Mouse (Mus musculus): ENCODE measurements around the gene Rtel1. TPM values are rescaled to one million over a fixed set of nuclear protein-coding genes. Genes with fewer than 3 reads are reported as not detected.

Gene Rtel1
- polyA plus RNA-seq, 1 experiment: 43.5 TPM

DNA sequence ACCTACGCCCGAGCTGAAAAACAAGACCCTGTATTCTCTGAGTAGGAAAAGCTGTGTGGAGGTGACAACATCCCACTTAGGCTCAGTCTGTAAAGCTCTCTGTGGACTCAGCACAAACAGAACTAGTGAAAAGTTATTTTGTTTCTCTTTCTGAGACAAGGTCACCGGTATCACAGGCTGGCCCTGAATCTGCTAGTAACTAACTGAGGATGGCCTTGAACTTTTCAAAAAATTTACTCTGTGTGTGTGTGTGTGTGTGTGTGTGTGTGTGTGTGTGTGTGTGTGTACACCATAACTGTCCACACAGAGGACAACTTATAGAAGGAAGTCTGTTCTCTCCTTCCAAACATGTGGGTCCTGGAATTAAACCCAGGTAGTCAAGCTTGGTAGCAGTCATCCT, 74.5 kb downstream of the Rtel1 start:
- no peak overlapping the region for H3K4me3 ChIP-seq (ENCODE audit: insufficient read depth, low read length)
- H3K27ac ChIP-seq (ENCODE audit: insufficient read depth, low read length): no peak overlapping the region
- no peak for TF ChIP-seq POLR2A (IDR thresholded peaks at IDR 0.05; ENCODE audit: low read depth, low read length)
- no peak for TF ChIP-seq CTCF (IDR thresholded peaks at IDR 0.05; ENCODE audit: borderline replicate concordance, insufficient read depth, low read length)
- peaks cover 3% of the 10 kb centered on the region; the same call in 1 of the 2 replicates for H3K4me1 ChIP-seq (ENCODE audit: control insufficient read depth, insufficient read depth, low read length)

- Histone ChIP-seq H3K4me1 (ENCODE audit: control insufficient read depth, insufficient read depth, low read length) (peaks cover 3% of the 10 kb centered on the region; the same call in 1 of the 2 replicates), H3K27ac (ENCODE audit: insufficient read depth, low read length) (no peak overlapping the region), H3K4me3 (ENCODE audit: insufficient read depth, low read length) (no peak overlapping the region)
- no peak for TF ChIP-seq POLR2A (IDR thresholded peaks at IDR 0.05; ENCODE audit: low read depth, low read length)
- TF ChIP-seq CTCF (IDR thresholded peaks at IDR 0.05; ENCODE audit: borderline replicate concordance, insufficient read depth, low read length): no peak
Observed at GRCm38 (mm10) chr2:181397207-181397761, 77.7 kb downstream of the Rtel1 start.

DNA sequence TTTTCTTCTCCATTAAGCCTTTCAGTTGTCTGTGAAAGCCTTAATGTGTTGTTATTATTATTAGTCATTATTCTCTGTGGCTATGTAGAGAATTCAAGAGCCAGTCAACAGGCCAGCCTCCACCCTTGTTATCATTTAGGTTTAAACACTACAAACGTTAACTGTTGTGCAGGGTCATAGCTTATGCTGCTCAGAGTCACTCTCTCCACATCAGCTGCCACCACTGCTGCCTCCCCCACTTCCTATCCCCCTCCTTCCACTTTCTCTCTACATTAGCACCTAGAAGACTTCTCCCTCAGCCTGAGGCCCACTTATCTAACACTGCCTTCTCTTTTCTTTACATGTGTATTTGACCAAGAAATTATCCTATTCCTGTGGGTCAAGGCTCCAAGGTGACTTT, 82.0 kb downstream of the Rtel1 start:
- no peak overlapping the region for H3K4me3 ChIP-seq (ENCODE audit: insufficient read depth, low read length)
- no peak for TF ChIP-seq POLR2A (IDR thresholded peaks at IDR 0.05; ENCODE audit: low read depth, low read length)
- no peak for TF ChIP-seq CTCF (IDR thresholded peaks at IDR 0.05; ENCODE audit: borderline replicate concordance, insufficient read depth, low read length)
- peaks cover 3% of the 10 kb centered on the region; the same call in 1 of the 2 replicates for H3K4me1 ChIP-seq (ENCODE audit: control insufficient read depth, insufficient read depth, low read length)
- H3K27ac ChIP-seq (ENCODE audit: insufficient read depth, low read length): no peak overlapping the region

DNA sequence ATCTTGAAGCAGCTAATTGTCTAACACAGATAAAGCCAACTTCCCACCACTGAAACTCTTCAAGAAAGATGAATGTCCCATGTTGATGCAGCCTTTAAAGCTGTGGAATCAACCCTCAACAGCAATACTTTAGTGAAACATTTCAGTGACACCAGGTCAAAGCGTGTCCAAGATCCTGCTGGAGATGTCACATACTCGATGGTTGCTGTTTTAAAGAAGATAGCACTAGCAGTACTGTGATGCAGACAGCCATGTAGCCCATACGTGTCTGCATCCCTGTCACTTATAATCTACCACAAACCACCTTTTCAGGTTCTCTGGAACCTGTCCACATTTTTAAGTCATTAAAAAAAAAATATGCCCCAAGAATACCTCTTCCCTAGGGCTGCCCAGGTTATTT, 84.2 kb downstream of the Rtel1 start:
- Histone ChIP-seq H3K4me3 (ENCODE audit: insufficient read depth, low read length) (no peak overlapping the region), H3K27ac (ENCODE audit: insufficient read depth, low read length) (no peak overlapping the region), H3K4me1 (ENCODE audit: control insufficient read depth, insufficient read depth, low read length) (no peaks in the 10 kb centered on the region)
- no peak for TF ChIP-seq CTCF (IDR thresholded peaks at IDR 0.05; ENCODE audit: borderline replicate concordance, insufficient read depth, low read length)
- TF ChIP-seq POLR2A (IDR thresholded peaks at IDR 0.05; ENCODE audit: low read depth, low read length): no peak

Other genes starting within 250 kb of the Rtel1 start
- gene Kcnq2, start 184.4 kb upstream of the Rtel1 start, polyA plus RNA-seq (2011; ENCODE audit: insufficient read length, low read depth, missing spikeins): not detected in 2 replicates
- not detected in 2 replicates for gene Eef1a2, start 162.7 kb upstream of the Rtel1 start, polyA plus RNA-seq (2011; ENCODE audit: insufficient read length, low read depth, missing spikeins)
- gene Ppdpf, start 132.5 kb upstream of the Rtel1 start, polyA plus RNA-seq (2011; ENCODE audit: insufficient read length, low read depth, missing spikeins): 37.8 and 40.9 TPM in 2 replicates
- not detected in 2 replicates for gene Ptk6, start 117.0 kb upstream of the Rtel1 start, polyA plus RNA-seq (2011; ENCODE audit: insufficient read length, low read depth, missing spikeins)
- not detected in 2 replicates for gene Srms, start 106.6 kb upstream of the Rtel1 start, polyA plus RNA-seq (2011; ENCODE audit: insufficient read length, low read depth, missing spikeins)
- not detected in 2 replicates for gene Fndc11, start 99.7 kb upstream of the Rtel1 start, polyA plus RNA-seq (2011; ENCODE audit: insufficient read length, low read depth, missing spikeins)
- gene Helz2, start 77.7 kb upstream of the Rtel1 start, polyA plus RNA-seq (2011; ENCODE audit: insufficient read length, low read depth, missing spikeins): 10.5 and 12.3 TPM in 2 replicates
- gene Gmeb2, start 31.7 kb upstream of the Rtel1 start, polyA plus RNA-seq (2011; ENCODE audit: insufficient read length, low read depth, missing spikeins): 20.0 and 23.6 TPM in 2 replicates
- not detected in 2 replicates for gene Stmn3, start 5.2 kb upstream of the Rtel1 start, polyA plus RNA-seq (2011; ENCODE audit: insufficient read length, low read depth, missing spikeins)
- 13.5 and 19.1 TPM in 2 replicates for gene Zgpat, start 45.2 kb downstream of the Rtel1 start, polyA plus RNA-seq (2011; ENCODE audit: insufficient read length, low read depth, missing spikeins)
- gene Arfrp1, start 45.7 kb downstream of the Rtel1 start, polyA plus RNA-seq (2011; ENCODE audit: insufficient read length, low read depth, missing spikeins): 32.8 and 37.6 TPM in 2 replicates
- gene Lime1, start 60.3 kb downstream of the Rtel1 start, polyA plus RNA-seq (2011; ENCODE audit: insufficient read length, low read depth, missing spikeins): 6.8 and 8.1 TPM in 2 replicates
- gene Zbtb46, start 139.7 kb downstream of the Rtel1 start, polyA plus RNA-seq (2011; ENCODE audit: insufficient read length, low read depth, missing spikeins): 2.6 and 3.3 TPM in 2 replicates
- not detected in 2 replicates for gene Abhd16b, start 173.5 kb downstream of the Rtel1 start, polyA plus RNA-seq (2011; ENCODE audit: insufficient read length, low read depth, missing spikeins)
- 96.5 and 103 TPM in 2 replicates for gene Tpd52l2, start 177.4 kb downstream of the Rtel1 start, polyA plus RNA-seq (2011; ENCODE audit: insufficient read length, low read depth, missing spikeins)
- 86.7 and 97.4 TPM in 2 replicates for gene Dnajc5, start 200.7 kb downstream of the Rtel1 start, polyA plus RNA-seq (2011; ENCODE audit: insufficient read length, low read depth, missing spikeins)